ENCODE assay signal across 21 mouse cellular contexts in genomic region chr9:116990321-116990720, GRCm38 (mm10).
"Had no signal": no experiment of that assay in that cellular context is flagged by ENCODE, and none has a peak within 500 bp of the region (broad histone marks: within the 10 kb centered on the region; RNA-seq: fewer than 3 reads in every experiment).

No protein-coding gene starts in this region.

- DNase-seq: kidney, adult 11 months; kidney, adult 8-10 months; kidney, postnatal 10 days; kidney, postnatal 36 days; liver, embryonic 13.5 days; lung, embryonic 14.5 days; lung, postnatal 10 days; lung, postnatal 36 days; midbrain, embryonic 14.5 days; right cerebral cortex, adult 18-20 months; right cerebral cortex, postnatal 14 days; spleen, adult 18-20 months; thymus, adult 2 months; thymus, postnatal 25 days had no signal

- H3K4me2 ChIP-seq: intestine, embryonic 15.5 days; kidney, embryonic 15.5 days; liver, embryonic 13.5 days; lung, embryonic 14.5 days; midbrain, embryonic 11.5 days; neural tube, embryonic 12.5 days; neural tube, embryonic 15.5 days; stomach, embryonic 15.5 days had no signal

- H3K27ac ChIP-seq: intestine, embryonic 15.5 days; kidney, embryonic 15.5 days; liver, embryonic 13.5 days; neural tube, embryonic 12.5 days; neural tube, embryonic 15.5 days; stomach, embryonic 15.5 days had no signal

- H3K4me1 ChIP-seq: intestine, embryonic 15.5 days; kidney, embryonic 15.5 days; liver, embryonic 13.5 days; megakaryocyte, embryonic 14.5 days; neural tube, embryonic 12.5 days; neural tube, embryonic 15.5 days; stomach, embryonic 15.5 days had no signal

- H3K9ac ChIP-seq: intestine, embryonic 15.5 days; kidney, embryonic 15.5 days; liver, embryonic 13.5 days; lung, embryonic 14.5 days; neural tube, embryonic 12.5 days; neural tube, embryonic 15.5 days; stomach, embryonic 15.5 days had no signal

- H3K27me3 ChIP-seq: intestine, embryonic 15.5 days; kidney, embryonic 15.5 days; liver, embryonic 13.5 days; megakaryocyte, embryonic 14.5 days; neural tube, embryonic 12.5 days; neural tube, embryonic 15.5 days; stomach, embryonic 15.5 days had no signal

- H3K36me3 ChIP-seq: intestine, embryonic 15.5 days; liver, embryonic 13.5 days; neural tube, embryonic 12.5 days; neural tube, embryonic 15.5 days; stomach, embryonic 15.5 days had no signal

- H3K9me3 ChIP-seq: intestine, embryonic 15.5 days; liver, embryonic 13.5 days; neural tube, embryonic 12.5 days; neural tube, embryonic 15.5 days; stomach, embryonic 15.5 days had no signal

- H3K4me3 ChIP-seq: intestine, embryonic 15.5 days; kidney, embryonic 15.5 days; liver, embryonic 13.5 days; megakaryocyte, embryonic 14.5 days; neural tube, embryonic 12.5 days; neural tube, embryonic 15.5 days; stomach, embryonic 15.5 days had no signal

- ATAC-seq: intestine, embryonic 15.5 days had no signal
